Mouse (Mus musculus) monocyte, adult 5-6 weeks (primary cell): ENCODE measurements around the gene Ddx47. TPM values are rescaled to one million over a fixed set of nuclear protein-coding genes. Genes with fewer than 3 reads are reported as not detected.

Source experiments
- ATAC-seq: fragments of 153-309, 156-312 bp; replicated peaks from 2 replicates; pipeline ENCODE4 v1.8.0; 2017; ENCODE audit warnings: mild to moderate bottlenecking; ENCODE audit not compliant: low TSS enrichment, insufficient number of reproducible peaks, severe bottlenecking, poor library complexity, low FRiP score
- total RNA-seq: library from RNA; stranded (forward); fragments of 200-1000, 200-491, 200-594 nt; gene quantifications from 3 replicates; pipeline ENCODE4 v1.2.3, GENCODE M21; 2017

Gene Ddx47
- 104 to 152 TPM (median 151 TPM) in 3 replicates for total RNA-seq

DNA sequence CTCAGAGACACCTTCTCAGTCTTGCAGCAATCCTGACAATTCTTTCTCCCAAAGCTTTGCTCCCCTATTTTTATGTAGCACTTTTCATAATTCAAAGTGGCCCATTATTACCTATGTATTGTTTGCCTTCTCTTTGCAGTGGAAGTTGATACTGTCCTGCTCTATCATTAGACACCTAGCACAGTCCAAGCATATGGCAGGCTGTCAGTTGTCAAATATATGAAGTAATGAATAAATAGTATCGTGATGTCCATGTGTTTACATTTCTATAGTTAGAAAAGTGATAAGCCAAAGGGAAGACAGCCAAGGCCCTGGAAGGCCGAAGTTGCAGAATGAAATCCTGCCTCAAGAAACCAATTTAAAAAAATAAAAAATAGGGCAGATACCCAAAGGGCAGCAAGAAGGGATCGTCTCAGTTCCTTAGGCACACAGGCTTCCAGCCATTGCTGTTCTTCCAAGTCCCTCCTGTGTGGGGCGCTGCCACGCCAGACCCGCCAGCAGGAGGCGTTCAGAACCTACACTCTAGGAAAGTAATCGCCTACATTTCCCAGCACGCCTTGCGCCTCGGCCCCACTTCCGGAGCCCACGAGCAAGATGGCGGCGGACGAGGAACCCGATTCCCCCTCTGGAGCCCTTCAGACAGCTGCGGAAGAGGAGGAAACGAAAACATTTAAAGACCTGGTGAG lies at the start of gene Ddx47:
Ddx47 (plus strand) TSS at position 565 of the 686 bp plus-strand sequence.
- peak; percentile 99 for ATAC-seq

DNA sequence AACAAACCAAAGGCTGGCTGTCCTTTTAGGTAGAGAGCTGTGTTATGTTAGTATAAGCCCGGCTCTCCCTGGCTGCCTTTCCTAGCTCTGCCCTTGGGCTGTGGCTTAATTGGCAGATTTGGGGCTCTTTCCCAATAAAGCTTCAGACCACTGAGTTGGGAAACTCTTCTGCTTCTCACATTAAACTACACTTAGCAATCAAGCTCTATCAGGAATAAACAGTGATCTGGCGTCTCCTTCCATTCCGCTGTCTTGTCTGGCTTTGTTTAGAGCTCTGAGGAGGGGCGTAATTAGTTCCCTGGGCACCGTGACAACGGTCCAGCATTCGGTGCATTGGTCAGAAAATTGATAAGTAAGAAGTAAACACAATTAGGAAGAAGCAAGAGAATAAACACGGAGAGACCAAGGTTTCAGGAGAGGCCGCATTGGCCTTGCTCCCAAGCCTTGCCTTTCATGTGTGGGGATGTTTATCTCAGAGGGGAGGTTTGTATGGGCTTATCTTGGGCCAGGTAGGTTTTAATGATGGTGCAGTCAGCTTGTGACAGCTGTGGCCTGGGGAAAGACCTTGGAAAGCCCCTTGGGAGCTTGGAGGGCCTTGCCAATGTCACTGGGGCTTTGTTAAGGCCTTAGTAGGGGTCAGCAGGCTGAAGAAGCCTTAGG lies 49.4 kb upstream of the Ddx47 start:
- ATAC-seq: no peak

DNA sequence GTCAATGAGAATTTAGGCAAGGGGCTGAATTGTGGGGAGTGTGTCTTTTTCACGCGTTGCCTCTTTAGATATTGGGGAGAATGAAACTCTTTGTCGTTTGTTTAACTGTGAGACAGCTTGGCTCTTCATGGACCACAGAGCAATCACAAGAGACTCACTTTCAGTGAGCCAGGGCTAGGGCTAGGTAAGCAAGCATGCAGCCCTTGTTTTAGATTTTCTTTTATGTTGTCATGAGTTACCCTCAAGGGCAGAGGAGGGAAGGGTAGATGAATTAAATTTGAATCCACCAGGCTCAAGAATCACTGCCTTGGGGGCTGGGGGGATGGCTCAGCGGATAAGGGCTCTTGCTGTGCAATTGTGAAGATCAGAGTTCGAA lies 48.9 kb upstream of the Ddx47 start:
- no peak for ATAC-seq

DNA sequence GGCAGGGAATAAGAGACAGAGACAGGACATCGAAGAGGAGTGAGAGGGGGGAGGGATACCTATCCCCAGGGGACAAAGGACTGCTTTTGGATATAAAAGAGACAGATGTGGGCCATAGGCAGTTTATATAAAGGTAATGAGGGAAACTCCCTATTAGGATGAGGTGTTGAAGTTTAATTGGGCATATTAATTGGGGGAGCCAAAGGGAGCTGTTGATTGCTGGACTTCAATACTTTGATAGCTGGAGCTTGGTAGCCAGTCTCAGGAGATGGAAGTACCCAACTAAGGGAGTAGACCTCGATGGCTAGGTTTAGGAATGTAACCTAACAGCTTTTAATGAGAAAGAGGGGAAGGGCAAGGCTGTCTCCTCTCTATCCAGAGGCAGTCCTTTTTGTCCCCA lies 47.5 kb upstream of the Ddx47 start:
- ATAC-seq: no peak

DNA sequence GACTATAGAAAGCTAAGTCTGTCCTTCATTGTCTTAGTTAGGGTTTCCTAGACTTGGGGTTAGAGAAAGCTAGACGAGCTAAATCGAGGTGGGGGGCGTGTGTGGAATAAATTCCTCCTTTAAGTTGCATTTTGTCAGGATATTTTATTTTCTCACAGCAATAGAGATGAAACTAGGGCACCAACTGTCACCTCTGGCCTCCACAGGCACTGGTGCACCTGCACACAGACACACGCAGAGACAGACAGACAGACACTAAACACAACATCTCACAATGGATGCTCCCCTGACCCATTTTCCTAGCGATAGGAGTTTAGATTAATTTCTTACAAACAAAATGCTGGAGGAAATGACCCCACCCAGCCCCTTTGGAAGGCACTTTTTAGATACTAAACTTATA lies 44.7 kb upstream of the Ddx47 start:
- no peak for ATAC-seq

DNA sequence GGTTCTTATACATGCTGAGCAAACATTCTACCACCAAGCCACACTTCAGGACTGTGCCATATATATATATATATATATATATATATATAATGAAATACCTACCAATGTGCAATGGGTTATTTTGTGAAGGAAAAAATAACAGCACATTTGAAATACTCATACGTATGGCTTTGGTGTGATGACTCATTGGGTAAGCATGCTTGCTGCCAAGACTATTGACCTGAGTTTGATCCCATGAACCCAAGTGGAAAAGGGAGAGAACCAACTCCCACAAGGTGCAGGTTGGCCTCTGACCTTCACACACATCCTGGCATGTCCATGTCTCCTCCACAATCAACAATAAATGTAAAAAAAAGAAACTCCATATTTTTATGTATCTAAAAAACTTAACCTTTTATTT lies 43.1 kb upstream of the Ddx47 start:
- no peak for ATAC-seq

DNA sequence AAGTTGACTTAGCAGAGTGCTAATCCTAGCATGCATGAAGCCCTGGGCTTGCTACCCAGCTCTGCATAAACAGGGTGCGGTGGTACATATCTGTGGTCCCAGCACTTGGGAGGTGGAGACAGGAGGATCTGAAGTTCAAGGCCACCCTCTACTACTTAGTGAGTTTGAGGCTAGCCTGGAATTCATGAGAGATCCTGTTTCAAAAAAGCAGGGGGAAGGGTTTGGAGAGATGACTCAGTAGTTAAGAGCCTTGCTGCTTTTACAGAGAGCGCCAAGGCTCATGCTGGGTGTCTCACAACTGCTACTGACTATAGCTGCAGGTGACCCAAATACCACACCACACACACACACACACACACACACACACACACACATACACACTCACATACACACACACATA lies 41.9 kb upstream of the Ddx47 start:
- ATAC-seq: no peak

DNA sequence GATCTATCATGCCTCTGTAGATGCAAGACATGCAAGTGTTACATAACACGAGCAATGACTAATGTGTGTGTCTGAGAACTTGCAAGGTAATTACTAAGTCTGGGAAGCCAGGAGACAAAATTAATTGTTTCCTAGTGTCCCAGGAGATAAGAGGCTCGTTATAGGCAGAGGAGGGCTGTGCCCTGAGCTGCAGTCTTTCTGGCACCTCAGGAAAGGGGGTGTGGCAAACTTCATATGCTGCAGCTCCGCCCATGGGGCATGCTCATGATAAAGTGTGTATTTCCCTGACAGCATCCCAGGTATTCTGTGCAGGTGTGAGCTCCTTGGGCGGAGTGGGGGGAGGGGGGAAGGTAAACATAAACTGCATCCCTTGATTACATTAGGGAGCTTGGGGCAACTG lies 39.3 kb upstream of the Ddx47 start:
- no peak for ATAC-seq

DNA sequence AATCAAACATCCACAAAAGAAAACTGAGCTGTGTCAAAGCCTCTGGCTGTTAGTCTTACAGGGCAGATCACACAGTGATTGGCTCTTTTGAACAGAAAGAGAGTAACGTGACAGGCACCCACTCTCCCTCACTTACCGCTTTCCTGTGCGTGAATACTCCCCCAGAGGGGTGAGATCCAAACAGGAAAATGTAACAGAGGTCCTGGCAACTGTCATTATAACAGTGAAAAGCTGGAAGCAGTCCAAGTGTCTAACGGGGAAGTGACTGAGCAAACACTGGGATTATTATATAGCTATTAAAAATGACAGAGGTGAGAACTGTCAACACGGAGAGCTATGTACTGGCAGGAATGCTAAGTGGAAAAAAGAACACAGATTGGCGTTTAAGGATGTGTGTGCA lies 34.8 kb upstream of the Ddx47 start:
- no peak for ATAC-seq

DNA sequence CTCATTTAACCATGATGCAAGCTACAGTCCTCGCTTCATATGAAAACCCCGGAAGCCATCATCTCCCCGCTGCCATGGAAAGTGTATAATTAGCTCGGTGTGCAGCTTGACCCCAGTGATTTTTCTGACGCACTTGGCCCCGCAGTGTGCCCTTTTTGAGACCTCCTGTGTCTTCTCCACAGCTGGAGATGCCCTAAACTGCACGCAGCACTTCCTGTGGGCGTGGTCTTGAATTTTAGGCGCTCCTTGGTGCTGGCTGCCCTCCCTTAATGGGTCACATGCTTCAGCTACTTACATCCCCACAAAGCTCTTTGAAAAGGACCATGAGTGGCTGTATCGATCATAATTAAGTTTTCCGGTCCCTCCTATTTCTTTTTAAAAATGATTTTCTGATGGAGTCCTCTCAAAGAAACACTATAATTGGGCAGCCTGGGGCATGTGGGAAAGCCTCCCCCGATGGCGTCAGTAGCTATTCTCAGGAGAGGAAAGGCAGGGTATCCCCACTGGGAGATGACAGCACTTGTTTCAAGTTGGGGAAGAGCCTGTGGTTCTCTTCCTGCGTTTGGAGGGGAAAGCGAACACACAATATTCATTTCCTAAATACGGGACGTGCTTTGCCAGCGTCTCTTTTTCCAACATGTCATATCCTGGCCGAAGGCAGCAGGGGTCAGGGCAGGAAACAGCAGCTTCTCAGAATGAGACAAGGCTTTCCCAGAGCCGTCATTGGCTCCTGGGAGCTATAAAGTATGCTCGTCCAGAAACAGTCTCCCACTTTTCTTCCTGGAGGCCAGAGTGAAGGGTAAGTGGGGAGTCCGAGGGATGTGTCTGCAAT lies 30.0 kb upstream of the Ddx47 start, which contains the start of gene Apold1:
Apold1 (plus strand) TSS at position 488 of the 832 bp plus-strand sequence.
- ATAC-seq: no peak; the same call in 1 of the 2 replicates

DNA sequence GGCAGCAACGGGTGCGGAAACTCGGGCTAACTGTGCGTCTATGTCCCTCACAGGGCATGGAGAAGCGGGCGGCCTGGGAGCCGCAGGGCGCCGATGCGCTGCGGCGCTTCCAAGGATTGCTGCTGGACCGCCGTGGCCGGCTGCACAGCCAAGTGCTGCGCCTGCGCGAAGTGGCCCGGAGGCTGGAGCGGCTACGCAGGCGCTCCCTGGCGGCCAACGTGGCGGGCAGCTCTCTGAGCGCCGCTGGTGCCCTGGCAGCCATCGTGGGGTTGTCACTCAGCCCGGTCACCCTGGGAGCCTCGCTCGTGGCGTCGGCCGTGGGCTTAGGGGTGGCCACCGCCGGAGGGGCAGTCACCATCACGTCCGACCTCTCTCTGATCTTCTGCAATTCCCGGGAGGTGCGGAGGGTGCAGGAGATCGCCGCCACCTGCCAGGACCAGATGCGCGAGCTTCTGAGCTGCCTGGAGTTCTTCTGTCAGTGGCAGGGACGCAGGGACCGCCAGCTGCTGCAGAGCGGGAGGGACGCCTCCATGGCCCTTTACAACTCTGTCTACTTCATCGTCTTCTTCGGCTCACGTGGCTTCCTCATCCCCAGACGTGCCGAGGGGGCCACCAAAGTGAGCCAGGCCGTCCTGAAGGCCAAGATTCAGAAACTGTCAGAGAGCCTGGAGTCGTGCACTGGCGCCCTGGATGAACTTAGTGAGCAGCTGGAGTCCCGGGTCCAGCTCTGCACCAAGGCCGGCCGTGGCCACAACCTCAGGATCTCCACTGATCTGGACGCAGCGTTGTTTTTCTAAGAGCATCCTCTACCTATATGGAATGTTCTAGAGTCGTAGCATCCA lies 27.7 kb upstream of the Ddx47 start:
- peak; percentile 78 for ATAC-seq

DNA sequence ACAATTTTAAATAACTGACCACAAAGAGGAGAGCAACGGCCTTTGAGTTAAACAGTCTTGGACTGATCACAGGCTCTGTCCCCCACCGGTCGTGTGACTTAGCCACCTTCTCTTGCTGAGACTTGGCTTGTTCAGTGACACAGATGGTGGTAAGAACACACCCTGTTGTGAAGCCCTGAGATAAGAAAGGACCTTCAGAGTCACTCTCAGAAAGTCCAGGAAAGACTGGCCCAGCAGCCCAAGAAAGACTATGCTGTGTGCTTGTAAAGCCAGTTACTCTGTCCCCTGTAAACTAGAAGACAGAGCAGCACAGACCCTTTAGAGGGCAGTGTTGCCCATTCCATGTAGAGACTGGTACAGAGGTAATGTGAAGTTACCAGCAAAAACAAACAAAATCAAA lies 26.7 kb upstream of the Ddx47 start:
- ATAC-seq: no peak

DNA sequence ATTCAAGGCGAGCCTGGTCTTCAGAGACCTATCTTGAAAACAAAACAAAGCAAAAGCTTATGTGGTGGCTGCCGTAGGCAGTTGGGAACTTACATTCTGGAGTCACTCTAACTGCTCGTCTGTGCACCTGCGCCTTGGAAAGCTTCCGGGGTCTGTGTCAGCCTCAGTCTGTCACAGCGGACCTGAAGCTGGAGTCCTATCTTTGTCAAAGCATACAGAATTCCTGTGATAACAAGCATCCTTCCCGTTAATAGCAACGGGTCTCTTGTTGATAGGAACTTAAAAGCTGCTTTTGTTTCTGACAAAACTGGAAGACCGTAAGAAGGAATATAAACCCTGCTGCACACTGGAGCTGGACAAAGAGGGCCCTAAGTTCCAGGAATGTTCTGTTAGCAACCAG lies 23.0 kb upstream of the Ddx47 start:
- no peak for ATAC-seq

DNA sequence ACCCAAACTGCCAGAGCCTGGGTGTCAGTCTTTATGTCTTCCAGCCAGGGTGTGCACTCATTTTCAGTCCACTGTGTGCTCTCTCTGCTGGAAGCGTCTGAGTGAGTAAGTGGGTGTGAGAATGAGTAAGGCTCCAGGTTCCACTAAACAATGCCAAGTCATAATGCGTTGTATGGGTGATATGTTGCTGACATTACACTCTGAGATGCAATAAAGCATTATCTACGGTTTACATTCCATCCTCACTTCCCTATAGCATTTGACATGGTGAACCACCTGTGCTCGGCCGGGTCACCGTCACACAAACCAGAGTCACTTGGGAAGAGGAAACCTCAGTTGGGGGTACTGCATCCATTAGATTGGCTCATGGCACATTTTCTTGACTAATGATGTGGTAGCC lies 20.7 kb upstream of the Ddx47 start:
- ATAC-seq: no peak

DNA sequence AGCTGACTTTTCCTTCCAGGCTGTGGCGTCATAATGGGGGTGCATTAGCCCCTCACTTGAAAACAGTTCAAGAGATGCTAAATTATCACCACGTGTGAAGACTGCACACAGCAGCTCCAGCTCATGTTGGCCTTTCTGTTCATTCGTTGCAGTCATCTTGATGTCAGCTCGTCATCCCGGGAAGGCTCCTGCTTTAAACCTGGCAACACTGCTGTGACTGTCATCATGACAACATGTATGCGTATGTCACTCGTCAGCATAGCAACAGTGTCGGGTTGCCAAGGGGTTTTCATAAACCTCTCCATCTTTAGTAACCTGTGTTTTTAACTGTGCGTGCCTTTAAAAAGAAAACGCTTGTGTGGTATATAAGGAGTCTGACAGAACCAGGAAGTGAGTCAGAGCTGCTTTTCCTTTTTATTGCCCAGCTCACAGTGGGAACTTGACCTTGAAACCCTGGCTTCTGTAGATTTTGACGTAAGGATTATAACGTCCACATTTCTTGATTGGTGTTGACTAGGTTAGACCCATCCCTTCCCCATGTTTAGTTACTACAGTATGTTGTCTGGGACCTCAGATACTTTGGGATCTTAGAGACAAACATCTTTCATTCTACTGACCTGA lies 17.3 kb upstream of the Ddx47 start:
- no peak for ATAC-seq

DNA sequence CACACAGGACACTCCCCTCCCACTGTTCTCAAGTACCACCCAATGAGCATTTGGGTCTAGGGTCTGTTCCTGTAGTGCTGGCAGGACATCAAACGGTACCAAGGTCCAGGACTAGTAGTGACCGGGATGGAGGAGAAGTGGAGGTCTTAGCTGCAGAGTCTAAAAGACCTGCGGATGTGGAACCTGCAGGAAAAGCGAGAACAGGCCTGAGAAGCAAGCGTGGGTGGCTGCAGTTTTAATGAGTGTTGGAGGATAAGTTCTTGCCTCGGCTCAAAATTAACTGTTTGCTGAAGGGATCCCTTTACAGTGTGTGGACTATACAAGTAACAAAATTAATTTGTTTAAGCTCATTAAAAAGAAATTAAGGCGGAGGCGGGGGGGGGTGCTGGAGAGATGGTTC lies 16.4 kb upstream of the Ddx47 start:
- no peak for ATAC-seq

DNA sequence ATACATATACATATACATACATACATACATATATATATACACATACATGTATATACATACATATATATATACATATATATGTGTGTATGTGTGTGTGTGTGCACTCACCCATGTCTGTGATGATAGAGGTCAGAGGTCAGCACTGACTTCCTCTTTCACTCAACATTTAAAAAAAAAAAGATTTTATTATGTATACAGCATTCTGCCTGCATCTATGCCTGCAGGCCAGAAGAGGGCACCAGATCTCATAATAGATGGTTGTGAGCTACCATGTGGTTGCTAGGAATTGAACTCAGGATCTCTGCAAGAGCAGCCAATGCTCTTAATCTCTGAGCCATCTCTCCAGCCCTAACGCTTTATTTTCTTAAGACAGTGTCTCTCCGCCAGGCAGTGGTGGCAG lies 14.5 kb upstream of the Ddx47 start:
- no peak for ATAC-seq

DNA sequence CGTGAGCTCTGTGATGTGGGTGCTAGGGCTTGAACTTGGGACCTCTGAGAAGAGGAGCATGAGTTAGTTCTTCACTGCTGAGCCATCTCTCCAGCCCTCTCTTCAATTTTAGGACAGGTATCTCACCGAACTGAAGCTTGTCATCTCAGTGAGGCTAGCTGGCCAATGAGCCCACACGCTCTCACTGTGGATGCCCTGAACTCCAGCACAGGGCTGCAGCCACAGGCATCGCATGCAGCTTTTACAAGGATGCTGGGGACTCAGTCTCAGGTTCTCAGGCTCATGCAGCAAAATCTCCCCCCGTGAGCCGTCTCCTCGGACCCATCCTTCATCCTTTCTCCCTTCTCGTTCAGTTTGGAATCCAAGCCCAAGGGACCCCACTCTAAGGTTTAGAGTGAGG lies 13.3 kb upstream of the Ddx47 start:
- ATAC-seq: no peak

DNA sequence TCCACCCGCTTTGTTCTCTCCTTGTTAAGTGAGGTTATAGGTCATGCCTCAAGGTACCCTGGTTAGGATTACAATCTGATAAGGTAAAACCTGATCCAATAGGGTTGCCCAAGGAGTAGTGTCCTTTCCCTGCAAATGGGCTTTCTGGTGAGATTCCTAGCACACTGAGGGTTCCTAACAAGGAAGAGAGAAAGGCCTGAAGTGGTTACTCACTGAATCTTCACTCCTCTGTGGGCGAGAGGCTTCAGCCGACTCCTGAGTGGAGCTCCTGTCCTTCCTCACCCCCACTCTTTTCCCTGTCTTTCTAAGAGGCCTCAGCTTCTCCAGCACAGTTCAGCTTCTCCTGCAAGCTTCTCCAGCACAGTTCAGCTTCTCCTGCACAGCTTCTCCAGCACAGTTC lies 12.6 kb upstream of the Ddx47 start:
- ATAC-seq: no peak
